Mouse (Mus musculus) lung, postnatal 0 days (tissue): ENCODE data around the gene Olfr1392. TPM values are rescaled to one million over a fixed set of nuclear protein-coding genes. Genes with fewer than 3 reads are reported as not detected.

Source experiments
- ATAC-seq: fragments of 200-750 bp; cut with Nextera tagmentation; 2 replicates; pipeline ENCODE4 v1.8.0; 2017; ENCODE audit warnings: moderate library complexity
- DNase-seq: peaks from one replicate; pipeline ENCODE4 v3.0.0-alpha.2; 2016; ENCODE audit warnings: low spot score
- H3K27ac ChIP-seq: fragments of 300-500 bp; sonication (generic); 2 replicates; pipeline ENCODE4 v1.5.1; 2014; ENCODE audit warnings: antibody characterized with exemption, mild to moderate bottlenecking, low read length, mixed read lengths
- H3K27me3 ChIP-seq: fragments of 300-500 bp; sonication (generic); replicated peaks from 2 replicates; pipeline ENCODE4 v1.6.1; 2014; ENCODE audit warnings: low read length, mixed read lengths; ENCODE audit not compliant: insufficient read depth
- H3K36me3 ChIP-seq: fragments of 300-500 bp; sonication (generic); 2 replicates; pipeline ENCODE4 v1.6.1; 2014; ENCODE audit warnings: low read length, mixed read lengths; ENCODE audit not compliant: insufficient read depth
- H3K4me1 ChIP-seq: fragments of 300-500 bp; sonication (generic); 2 replicates; pipeline ENCODE4 v1.6.1; 2014; ENCODE audit warnings: antibody characterized with exemption, low read depth, low read length, mixed read lengths; ENCODE audit not compliant: insufficient read depth
- H3K4me2 ChIP-seq: fragments of 300-500 bp; sonication (generic); replicated peaks from 2 replicates; pipeline ENCODE4 v1.6.1; 2014; ENCODE audit warnings: low read depth, mild to moderate bottlenecking, low read length, moderate library complexity, mixed read lengths
- H3K4me3 ChIP-seq: fragments of 300-500 bp; sonication (generic); 2 replicates; pipeline ENCODE4 v1.5.1; 2014; ENCODE audit warnings: low read depth, low read length
- H3K9ac ChIP-seq: fragments of 300-500 bp; sonication (generic); replicated peaks from 2 replicates; pipeline ENCODE4 v1.6.1; 2014; ENCODE audit warnings: low read depth, mild to moderate bottlenecking
- H3K9me3 ChIP-seq: fragments of 300-500 bp; sonication (generic); 2 replicates; pipeline ENCODE4 v1.6.1; 2016; ENCODE audit warnings: low read length, mixed read lengths
- CTCF ChIP-seq: IDR thresholded peaks from 2 replicates; pipeline ENCODE4 v1.5.1; 2016; ENCODE audit warnings: antibody characterized with exemption, mild to moderate bottlenecking
- EP300 ChIP-seq: IDR thresholded peaks from 2 replicates; pipeline ENCODE4 v1.6.1; 2016; ENCODE audit warnings: antibody characterized with exemption, mild to moderate bottlenecking, control low read depth
- WGBS: fragments of 180-500 bp; shearing (Covaris S2); extraction: QIAGEN DNeasy Blood & Tissue Kit; methylation state at CpG from one replicate; pipeline ENCODE4 v1.1.7; 2014; 5-methylcytosine and 5-hydroxymethylcytosine counted together
- polyA plus RNA-seq: library from polyadenylated mRNA; unstranded; fragments of >200 nt; fragmentation: Nextera tagmentation; extraction: Ambion mirVana; gene quantifications from 2 replicates; pipeline ENCODE4 v1.2.1, GENCODE M21; 2015

The Olfr1392 gene
- polyA plus RNA-seq, 1 experiment from 2014 or later, result not detected

DNA sequence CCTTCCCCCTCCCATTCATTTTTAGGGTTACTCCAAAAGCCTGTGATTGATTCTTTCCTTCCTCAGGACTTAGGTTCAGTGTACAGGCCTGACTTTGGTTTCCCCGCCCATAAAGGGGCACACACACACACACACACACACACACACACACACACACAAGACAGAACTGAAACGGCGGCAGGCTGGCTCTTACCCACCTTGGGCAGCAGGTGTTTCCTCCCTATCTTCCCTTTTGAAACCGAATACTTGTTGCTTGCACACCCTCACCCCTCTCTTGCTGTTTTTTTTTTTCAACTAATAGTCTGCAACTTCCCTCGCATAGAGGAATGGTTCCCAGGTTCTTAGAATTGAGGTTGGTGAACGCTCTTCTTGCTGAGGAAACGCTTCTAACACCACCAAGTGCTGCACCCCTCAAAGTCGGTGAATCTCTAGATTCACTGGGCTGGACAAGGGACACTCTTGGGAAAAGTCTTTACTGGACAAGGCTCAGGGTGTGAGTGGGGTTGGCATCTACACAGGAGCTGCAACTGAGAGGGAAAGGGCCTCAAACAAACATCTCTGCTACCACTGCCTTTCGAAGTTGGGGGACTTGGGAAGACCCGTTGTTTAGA lies 35.2 kb upstream of the Olfr1392 start:
- Histone ChIP-seq H3K9ac (peak overlapping the region; percentile 82), H3K9me3 (no peaks in the 10 kb centered on the region), H3K4me3 (peak overlapping the region; percentile 66), H3K4me1 (peaks cover 41% of the 10 kb centered on the region), H3K36me3 (peaks cover 3% of the 10 kb centered on the region; the same call in 1 of the 2 replicates), H3K4me2 (peak overlapping the region; percentile 65), H3K27me3 (no peaks in the 10 kb centered on the region), H3K27ac (peak overlapping the region; percentile 96)
- ATAC-seq (no peak), DNase-seq (peak; percentile 25)
- TF ChIP-seq EP300 (no peak), CTCF (no peak)
- 15% methylated on average over 10 of the region's 10 CpGs for WGBS

DNA sequence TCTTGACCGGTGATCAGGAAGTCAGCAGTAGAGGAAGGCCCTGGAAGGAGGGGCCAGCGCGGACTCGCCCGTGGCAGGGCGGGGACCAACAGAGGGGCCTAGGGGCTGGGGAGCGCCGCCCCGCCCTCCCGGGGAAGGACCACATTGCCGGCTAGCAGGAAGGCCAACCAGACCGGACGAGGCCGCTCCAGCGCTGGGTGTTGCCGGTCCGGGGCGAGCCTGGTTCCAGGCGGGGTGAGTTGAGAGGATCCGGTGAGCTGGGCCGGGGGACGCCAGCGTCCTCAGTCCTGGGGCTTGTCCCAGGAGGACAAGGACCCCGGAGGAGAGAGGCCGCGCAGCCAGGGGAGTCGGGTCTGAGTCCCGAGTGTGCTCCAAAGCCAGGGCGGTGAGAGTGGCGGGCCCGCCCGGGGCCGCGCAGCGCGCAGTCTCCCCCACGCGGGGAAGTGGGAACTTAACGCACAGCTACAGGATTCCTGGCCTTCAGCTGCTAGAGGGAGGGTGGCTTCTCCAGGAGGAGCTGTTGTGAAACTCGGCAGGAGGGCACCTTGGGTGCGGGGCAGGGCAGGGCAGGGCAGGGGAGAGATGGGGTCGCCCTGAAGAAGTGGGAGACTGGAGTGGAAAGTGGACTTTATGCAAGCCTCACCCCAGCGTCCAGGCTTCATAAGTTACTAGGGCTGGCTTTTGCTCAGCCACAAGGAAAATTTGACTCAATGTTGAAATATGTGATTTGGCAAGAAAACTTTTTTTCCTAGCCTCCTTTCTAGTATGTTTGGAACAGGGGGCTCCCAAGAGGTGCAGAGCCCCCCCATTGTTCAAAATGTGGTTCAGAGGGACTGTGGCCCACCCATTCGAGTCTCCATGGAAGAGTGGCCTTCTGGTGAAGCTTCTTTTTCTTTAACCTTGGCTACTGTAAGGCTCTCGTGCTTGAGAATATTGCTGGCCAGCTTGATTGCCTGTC lies 34.4 kb upstream of the Olfr1392 start:
- ATAC-seq (peak; percentile 94), DNase-seq (peak; percentile 96)
- H3K9ac ChIP-seq, result peak overlapping the region; percentile 82
- H3K36me3 ChIP-seq, result peaks cover 6% of the 10 kb centered on the region; the same call in 1 of the 2 replicates
- peak overlapping the region; percentile 96 for H3K27ac ChIP-seq
- TF ChIP-seq CTCF (peak; percentile 67), EP300 (peak; percentile 61; the same call in 1 of the 2 replicates)
- H3K27me3 ChIP-seq, result no peaks in the 10 kb centered on the region
- H3K4me1 ChIP-seq, result peaks cover 37% of the 10 kb centered on the region
- WGBS, result 4% methylated on average over 40 of the region's 45 CpGs
- no peaks in the 10 kb centered on the region for H3K9me3 ChIP-seq
- H3K4me2 ChIP-seq, result peak overlapping the region; percentile 65
- peak overlapping the region; percentile 66 for H3K4me3 ChIP-seq

DNA sequence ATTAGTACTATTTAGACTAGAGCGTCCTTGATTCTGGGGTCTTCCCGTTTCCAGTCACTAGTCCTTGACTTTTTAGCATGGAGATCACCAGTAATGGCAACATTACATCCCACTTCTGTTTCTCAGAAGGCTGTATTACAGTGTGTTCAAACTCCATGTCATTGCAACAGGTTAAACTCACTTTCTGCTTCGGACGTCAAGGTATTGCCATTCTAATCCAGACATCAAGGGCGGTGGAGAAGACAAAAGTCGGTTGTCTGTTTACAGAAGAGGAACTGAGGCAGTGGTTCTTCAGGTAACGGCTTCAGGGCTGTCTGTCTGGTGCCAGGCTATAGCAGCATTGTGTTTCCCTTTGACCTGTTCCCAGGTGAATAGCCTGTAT lies 33.7 kb upstream of the Olfr1392 start:
- 42% methylated on average over 7 of the region's 7 CpGs for WGBS
- DNase-seq, result no peak
- Histone ChIP-seq H3K9ac (peak overlapping the region; percentile 82; the same call in 1 of the 2 replicates), H3K36me3 (peaks cover 6% of the 10 kb centered on the region; the same call in 1 of the 2 replicates), H3K4me3 (peak overlapping the region; percentile 66), H3K4me2 (peak overlapping the region; percentile 65), H3K27ac (peak overlapping the region; percentile 96; the same call in 1 of the 2 replicates), H3K9me3 (no peaks in the 10 kb centered on the region), H3K27me3 (no peaks in the 10 kb centered on the region), H3K4me1 (peaks cover 37% of the 10 kb centered on the region)
- no peak for ATAC-seq
- TF ChIP-seq CTCF (no peak), EP300 (no peak)

- Histone ChIP-seq H3K9me3 (no peaks in the 10 kb centered on the region), H3K27me3 (no peaks in the 10 kb centered on the region), H3K4me2 (peak overlapping the region; percentile 65), H3K27ac (no peak overlapping the region), H3K9ac (0 out of 2 replicates have a peak overlapping the region, but pooled peaks have one; percentile 82), H3K4me3 (peak overlapping the region; percentile 66; the same call in 1 of the 2 replicates), H3K36me3 (peaks cover 6% of the 10 kb centered on the region; the same call in 1 of the 2 replicates), H3K4me1 (peaks cover 36% of the 10 kb centered on the region)
- ATAC-seq (no peak), DNase-seq (no peak)
- WGBS, result 74% methylated on average over 5 of the region's 5 CpGs
- TF ChIP-seq EP300, result no peak
- no peak for TF ChIP-seq CTCF
These were observed 33.0 kb upstream of the Olfr1392 start for GRCm38 (mm10) chr11:49252048-49252447.

- Histone ChIP-seq H3K27me3 (no peaks in the 10 kb centered on the region), H3K4me3 (no peak overlapping the region), H3K9me3 (no peaks in the 10 kb centered on the region), H3K4me2 (peak overlapping the region; percentile 11), H3K27ac (no peak overlapping the region), H3K4me1 (peaks cover 26% of the 10 kb centered on the region), H3K36me3 (peaks cover 6% of the 10 kb centered on the region; the same call in 1 of the 2 replicates), H3K9ac (no peak overlapping the region)
- 54% methylated on average over 6 of the region's 6 CpGs for WGBS
- TF ChIP-seq CTCF (no peak), EP300 (no peak)
- ATAC-seq, result no peak
- DNase-seq, result peak; percentile 26
These were observed 32.0 kb upstream of the Olfr1392 start for GRCm38 (mm10) chr11:49253035-49253434.

GRCm38 (mm10) chr11:49259296-49259695 lies 25.8 kb upstream of the Olfr1392 start:
- no peak for TF ChIP-seq EP300
- TF ChIP-seq CTCF, result no peak
- no peak overlapping the region for H3K27ac ChIP-seq
- H3K9me3 ChIP-seq, result no peaks in the 10 kb centered on the region
- H3K9ac ChIP-seq, result no peak overlapping the region
- H3K36me3 ChIP-seq, result peaks cover 24% of the 10 kb centered on the region
- H3K4me1 ChIP-seq, result peaks cover 2% of the 10 kb centered on the region; the same call in 1 of the 2 replicates
- H3K4me3 ChIP-seq, result no peak overlapping the region
- no peak for ATAC-seq
- DNase-seq, result no peak
- H3K27me3 ChIP-seq, result no peaks in the 10 kb centered on the region
- WGBS, result 69% methylated on average over 2 of the region's 2 CpGs
- no peak overlapping the region for H3K4me2 ChIP-seq
